Mouse (Mus musculus): ENCODE data around the gene Lpin2. TPM values are rescaled to one million over a fixed set of nuclear protein-coding genes. Genes with fewer than 3 reads are reported as not detected.

Gene Lpin2
- polyA plus RNA-seq, 1 experiment from 2014 or later: 35.4 TPM

DNA sequence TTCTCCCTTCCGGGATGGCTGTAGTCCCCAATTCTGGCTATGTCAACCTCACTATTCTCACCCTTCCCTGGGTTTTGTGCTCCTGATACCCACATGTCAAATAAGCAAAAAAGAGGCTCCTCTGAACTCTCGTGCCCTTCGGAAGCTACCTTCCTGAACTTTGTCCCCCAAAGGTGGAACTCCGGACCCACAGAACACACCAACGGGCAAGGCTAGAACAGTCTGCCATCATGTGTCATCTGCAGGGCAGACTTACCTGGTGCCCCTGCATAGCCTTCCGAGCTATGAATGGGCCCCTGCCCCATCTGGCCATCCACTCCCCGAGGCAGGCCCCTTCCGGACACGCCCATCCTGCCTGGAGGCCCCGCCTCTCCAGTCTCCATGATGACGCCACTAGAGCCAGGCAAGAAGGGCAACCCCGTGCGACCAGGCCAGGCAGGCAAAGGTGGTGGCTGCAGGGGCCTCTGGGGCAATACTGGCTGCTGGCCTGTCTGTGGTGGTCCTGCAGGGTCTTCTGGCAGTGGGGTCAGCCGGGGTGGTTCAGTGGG, 73.8 kb downstream of the Lpin2 start:
- no peak overlapping the region for H3K27ac ChIP-seq (ENCODE audit: low read depth, low read length)
- 84% methylated on average over 14 of the region's 14 CpGs for WGBS
- ATAC-seq (ENCODE audit: low FRiP score) (no peak), DNase-seq (ENCODE audit: low spot score, missing footprints) (no peak)
- H3K4me3 ChIP-seq (ENCODE audit: low read depth, low read length): no peak overlapping the region
- H3K9me3 ChIP-seq (ENCODE audit: control insufficient read depth, low read length): no peaks in the 10 kb centered on the region
- H3K9ac ChIP-seq (ENCODE audit: low read length): no peak overlapping the region
- no peak overlapping the region for H3K4me2 ChIP-seq
- no peaks in the 10 kb centered on the region for H3K36me3 ChIP-seq (ENCODE audit: control insufficient read depth, insufficient read depth, low read length)
- no peaks in the 10 kb centered on the region for H3K4me1 ChIP-seq (ENCODE audit: control insufficient read depth, insufficient read depth, low read length)
- H3K27me3 ChIP-seq (ENCODE audit: control insufficient read depth, insufficient read depth, low read length): no peaks in the 10 kb centered on the region

DNA sequence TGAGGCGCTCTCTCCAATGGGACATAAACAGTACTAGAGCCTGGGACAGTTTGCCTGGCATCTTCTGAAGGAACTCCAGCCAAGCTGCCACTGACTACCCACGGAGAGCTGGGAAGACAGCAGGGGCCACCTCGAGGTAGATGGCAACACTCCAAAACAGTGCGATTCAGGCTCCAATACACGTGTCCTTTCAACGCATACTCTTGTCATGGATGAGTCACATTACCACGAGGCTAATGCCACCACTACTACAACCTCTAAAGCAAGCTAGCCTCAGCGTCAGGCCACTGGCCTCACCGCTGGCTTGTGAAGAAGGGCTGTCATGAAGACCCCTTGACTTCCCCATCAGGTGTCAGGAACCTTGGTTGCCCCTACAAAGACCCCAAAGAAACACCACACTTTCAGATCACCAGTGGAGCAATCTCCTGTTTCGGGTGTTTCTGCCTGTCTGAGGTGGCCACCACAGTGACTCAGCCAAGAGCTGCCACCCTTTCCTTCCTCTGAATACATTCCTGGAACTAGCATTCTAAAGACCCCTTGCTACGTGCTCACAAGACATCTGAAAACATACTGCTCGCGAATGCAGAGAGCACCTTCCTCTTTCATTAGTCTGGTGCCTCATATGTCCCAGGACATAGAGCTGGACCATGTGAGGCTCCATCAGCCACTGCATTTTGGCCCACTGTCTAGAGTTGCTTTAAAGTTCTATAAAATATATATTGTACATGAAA, 74.6 kb downstream of the Lpin2 start:
- Histone ChIP-seq H3K27me3 (ENCODE audit: control insufficient read depth, insufficient read depth, low read length) (no peaks in the 10 kb centered on the region), H3K9ac (ENCODE audit: low read length) (no peak overlapping the region), H3K9me3 (ENCODE audit: control insufficient read depth, low read length) (no peaks in the 10 kb centered on the region), H3K4me3 (ENCODE audit: low read depth, low read length) (no peak overlapping the region), H3K27ac (ENCODE audit: low read depth, low read length) (no peak overlapping the region), H3K36me3 (ENCODE audit: control insufficient read depth, insufficient read depth, low read length) (no peaks in the 10 kb centered on the region), H3K4me1 (ENCODE audit: control insufficient read depth, insufficient read depth, low read length) (no peaks in the 10 kb centered on the region), H3K4me2 (no peak overlapping the region)
- no peak for DNase-seq (ENCODE audit: low spot score, missing footprints)
- no peak for ATAC-seq (ENCODE audit: low FRiP score)
- WGBS: 92% methylated on average over 13 of the region's 13 CpGs

- no peaks in the 10 kb centered on the region for H3K4me1 ChIP-seq (ENCODE audit: control insufficient read depth, insufficient read depth, low read length)
- no peak for ATAC-seq (ENCODE audit: low FRiP score)
- no peak overlapping the region for H3K27ac ChIP-seq (ENCODE audit: low read depth, low read length)
- H3K4me2 ChIP-seq: no peak overlapping the region
- H3K27me3 ChIP-seq (ENCODE audit: control insufficient read depth, insufficient read depth, low read length): no peaks in the 10 kb centered on the region
- no peaks in the 10 kb centered on the region for H3K9me3 ChIP-seq (ENCODE audit: control insufficient read depth, low read length)
- WGBS: 82% methylated on average over 11 of the region's 11 CpGs
- no peaks in the 10 kb centered on the region for H3K36me3 ChIP-seq (ENCODE audit: control insufficient read depth, insufficient read depth, low read length)
- no peak overlapping the region for H3K4me3 ChIP-seq (ENCODE audit: low read depth, low read length)
- DNase-seq (ENCODE audit: low spot score, missing footprints): no peak
- no peak overlapping the region for H3K9ac ChIP-seq (ENCODE audit: low read length)
These were observed 77.4 kb downstream of the Lpin2 start for GRCm38 (mm10) chr17:71259727-71260126.

GRCm38 (mm10) chr17:71260658-71261057, 78.3 kb downstream of the Lpin2 start:
- no peaks in the 10 kb centered on the region for H3K27me3 ChIP-seq (ENCODE audit: control insufficient read depth, insufficient read depth, low read length)
- H3K27ac ChIP-seq (ENCODE audit: low read depth, low read length): no peak overlapping the region
- 61% methylated on average over 3 of the region's 3 CpGs for WGBS
- H3K9me3 ChIP-seq (ENCODE audit: control insufficient read depth, low read length): no peaks in the 10 kb centered on the region
- H3K9ac ChIP-seq (ENCODE audit: low read length): no peak overlapping the region
- no peaks in the 10 kb centered on the region for H3K4me1 ChIP-seq (ENCODE audit: control insufficient read depth, insufficient read depth, low read length)
- H3K4me3 ChIP-seq (ENCODE audit: low read depth, low read length): no peak overlapping the region
- H3K36me3 ChIP-seq (ENCODE audit: control insufficient read depth, insufficient read depth, low read length): no peaks in the 10 kb centered on the region
- no peak overlapping the region for H3K4me2 ChIP-seq
- DNase-seq (ENCODE audit: low spot score, missing footprints) (no peak), ATAC-seq (ENCODE audit: low FRiP score) (no peak)

DNA sequence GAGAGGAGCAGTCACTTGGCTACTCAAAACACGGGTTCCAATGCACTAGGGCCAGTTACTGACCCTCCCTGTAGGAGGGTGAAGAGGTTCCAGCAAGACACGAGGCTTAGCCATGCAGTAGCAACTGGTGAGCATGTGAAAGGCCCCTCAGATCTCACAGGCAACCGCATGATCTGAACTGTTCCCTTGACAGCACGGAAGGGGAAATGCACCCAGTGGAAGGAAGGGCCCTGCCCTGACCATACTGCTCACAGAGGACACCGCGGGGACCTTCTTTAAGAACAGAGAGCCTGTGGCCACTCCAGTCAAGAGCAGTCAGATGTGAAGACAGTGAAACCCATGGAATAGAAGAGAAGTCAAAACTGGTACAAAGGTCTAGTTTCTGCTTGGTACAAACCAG, 80.8 kb downstream of the Lpin2 start:
- H3K4me3 ChIP-seq (ENCODE audit: low read depth, low read length): no peak overlapping the region
- H3K27me3 ChIP-seq (ENCODE audit: control insufficient read depth, insufficient read depth, low read length): no peaks in the 10 kb centered on the region
- H3K9ac ChIP-seq (ENCODE audit: low read length): no peak overlapping the region
- no peaks in the 10 kb centered on the region for H3K36me3 ChIP-seq (ENCODE audit: control insufficient read depth, insufficient read depth, low read length)
- H3K27ac ChIP-seq (ENCODE audit: low read depth, low read length): no peak overlapping the region
- no peak for DNase-seq (ENCODE audit: low spot score, missing footprints)
- 80% methylated on average over 6 of the region's 6 CpGs for WGBS
- no peak overlapping the region for H3K4me2 ChIP-seq
- H3K9me3 ChIP-seq (ENCODE audit: control insufficient read depth, low read length): no peaks in the 10 kb centered on the region
- H3K4me1 ChIP-seq (ENCODE audit: control insufficient read depth, insufficient read depth, low read length): no peaks in the 10 kb centered on the region
- ATAC-seq (ENCODE audit: low FRiP score): no peak

GRCm38 (mm10) chr17:71264739-71265138, 82.4 kb downstream of the Lpin2 start:
- Histone ChIP-seq H3K27ac (ENCODE audit: low read depth, low read length) (no peak overlapping the region), H3K27me3 (ENCODE audit: control insufficient read depth, insufficient read depth, low read length) (no peaks in the 10 kb centered on the region), H3K4me1 (ENCODE audit: control insufficient read depth, insufficient read depth, low read length) (no peaks in the 10 kb centered on the region), H3K4me3 (ENCODE audit: low read depth, low read length) (no peak overlapping the region), H3K9me3 (ENCODE audit: control insufficient read depth, low read length) (no peaks in the 10 kb centered on the region), H3K4me2 (no peak overlapping the region), H3K36me3 (ENCODE audit: control insufficient read depth, insufficient read depth, low read length) (no peaks in the 10 kb centered on the region), H3K9ac (ENCODE audit: low read length) (no peak overlapping the region)
- DNase-seq (ENCODE audit: low spot score, missing footprints) (peak; percentile 17), ATAC-seq (ENCODE audit: low FRiP score) (no peak)
- 77% methylated on average over 4 of the region's 4 CpGs for WGBS

DNA sequence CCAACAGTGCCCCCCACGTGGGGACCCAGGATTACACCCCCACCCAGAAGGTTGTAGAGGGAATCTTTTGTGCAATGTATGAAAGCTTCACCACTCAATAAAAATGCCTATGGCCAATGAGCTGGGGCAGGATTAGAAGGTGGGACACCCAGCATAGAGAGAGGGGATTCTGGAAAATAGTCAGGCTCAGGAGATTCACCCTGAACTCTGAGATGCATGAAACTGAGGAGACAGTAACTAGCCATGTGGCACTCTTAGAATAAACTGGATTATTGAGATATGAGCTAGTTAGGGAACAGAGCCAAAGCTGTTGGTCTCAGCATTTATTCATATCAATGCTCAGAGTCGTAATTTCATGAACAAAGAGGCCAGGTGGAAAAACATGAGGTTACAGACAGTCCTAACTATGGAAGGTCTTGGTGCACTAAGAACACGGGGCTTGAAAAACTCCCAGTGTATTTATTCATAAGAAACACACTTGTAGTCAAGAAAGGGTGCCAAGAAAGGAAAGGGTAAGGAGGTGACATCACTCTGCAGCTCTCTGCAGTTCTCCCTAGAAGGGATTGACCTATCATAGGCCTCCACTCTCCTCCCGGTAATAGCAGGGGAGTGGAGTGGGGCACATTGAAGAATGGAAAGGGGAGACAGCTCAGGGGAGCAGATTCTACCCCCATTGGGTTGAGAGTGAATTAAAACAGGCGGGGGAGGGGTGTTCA, 83.1 kb downstream of the Lpin2 start:
- WGBS: 77% methylated on average over 5 of the region's 5 CpGs
- no peak for ATAC-seq (ENCODE audit: low FRiP score)

DNA sequence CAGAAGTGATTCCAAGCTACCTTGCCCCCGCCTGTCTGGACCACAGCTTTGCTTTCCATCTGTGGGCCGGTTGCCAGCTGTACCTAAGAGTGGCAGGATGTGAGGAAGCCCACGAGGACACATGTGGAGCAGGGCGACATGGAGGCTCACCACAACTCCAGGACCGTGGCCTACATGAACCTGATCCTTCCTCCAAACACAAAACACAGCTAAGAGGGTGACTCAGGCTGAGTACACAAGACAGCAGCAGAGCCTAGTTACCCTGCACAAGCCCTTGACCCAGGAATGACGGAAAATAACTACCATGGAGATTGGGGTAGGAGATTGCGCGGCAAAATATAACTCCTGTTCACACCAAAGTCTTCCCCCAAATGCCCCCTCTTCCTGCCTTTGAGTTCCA, 85.0 kb downstream of the Lpin2 start:
- 90% methylated on average over 8 of the region's 8 CpGs for WGBS
- no peak overlapping the region for H3K4me3 ChIP-seq (ENCODE audit: low read depth, low read length)
- no peaks in the 10 kb centered on the region for H3K27me3 ChIP-seq (ENCODE audit: control insufficient read depth, insufficient read depth, low read length)
- H3K4me2 ChIP-seq: no peak overlapping the region
- H3K4me1 ChIP-seq (ENCODE audit: control insufficient read depth, insufficient read depth, low read length): no peaks in the 10 kb centered on the region
- no peak for ATAC-seq (ENCODE audit: low FRiP score)
- H3K9me3 ChIP-seq (ENCODE audit: control insufficient read depth, low read length): no peaks in the 10 kb centered on the region
- no peak overlapping the region for H3K27ac ChIP-seq (ENCODE audit: low read depth, low read length)
- no peaks in the 10 kb centered on the region for H3K36me3 ChIP-seq (ENCODE audit: control insufficient read depth, insufficient read depth, low read length)
- no peak overlapping the region for H3K9ac ChIP-seq (ENCODE audit: low read length)
- DNase-seq (ENCODE audit: low spot score, missing footprints): peak; percentile 39

More for the DNA sequence above, 83.1 kb downstream of the Lpin2 start:
- no peaks in the 10 kb centered on the region for H3K27me3 ChIP-seq (ENCODE audit: control insufficient read depth, insufficient read depth, low read length)
- no peaks in the 10 kb centered on the region for H3K36me3 ChIP-seq (ENCODE audit: control insufficient read depth, insufficient read depth, low read length)
- DNase-seq (ENCODE audit: low spot score, missing footprints): peak; percentile 57
- H3K27ac ChIP-seq (ENCODE audit: low read depth, low read length): no peak overlapping the region
- H3K9ac ChIP-seq (ENCODE audit: low read length): no peak overlapping the region
- no peak overlapping the region for H3K4me3 ChIP-seq (ENCODE audit: low read depth, low read length)
- no peak overlapping the region for H3K4me2 ChIP-seq
- H3K9me3 ChIP-seq (ENCODE audit: control insufficient read depth, low read length): no peaks in the 10 kb centered on the region
- H3K4me1 ChIP-seq (ENCODE audit: control insufficient read depth, insufficient read depth, low read length): no peaks in the 10 kb centered on the region

- ATAC-seq (ENCODE audit: low FRiP score) (no peak), DNase-seq (ENCODE audit: low spot score, missing footprints) (peak; percentile 26)
- no peak overlapping the region for H3K27ac ChIP-seq (ENCODE audit: low read depth, low read length)
- no peak overlapping the region for H3K9ac ChIP-seq (ENCODE audit: low read length)
- no peaks in the 10 kb centered on the region for H3K9me3 ChIP-seq (ENCODE audit: control insufficient read depth, low read length)
- H3K4me1 ChIP-seq (ENCODE audit: control insufficient read depth, insufficient read depth, low read length): no peaks in the 10 kb centered on the region
- H3K4me2 ChIP-seq: no peak overlapping the region
- H3K36me3 ChIP-seq (ENCODE audit: control insufficient read depth, insufficient read depth, low read length): no peaks in the 10 kb centered on the region
- no peaks in the 10 kb centered on the region for H3K27me3 ChIP-seq (ENCODE audit: control insufficient read depth, insufficient read depth, low read length)
- H3K4me3 ChIP-seq (ENCODE audit: low read depth, low read length): no peak overlapping the region
- WGBS: 94% methylated on average over 10 of the region's 10 CpGs
These were observed 85.8 kb downstream of the Lpin2 start for GRCm38 (mm10) chr17:71268152-71268551.

All from midbrain, embryonic 11.5 days (tissue).